Comparison of ENCODE assay signal across 7 mouse cellular contexts in genomic region chr7:19875948-19876682, GRCm38 (mm10). TPM values are rescaled to one million over a fixed set of nuclear protein-coding genes. Genes with fewer than 3 reads are reported as not detected.
A peak's percentile ranks its signal among the peaks of the same experiment; 100 is the strongest.
DNase-seq lines count a peak whose midpoint lies in the region; TF ChIP-seq lines count a peak whose summit lies in the region.

No protein-coding gene starts in this region.

- no peak overlapping the region for H3K27ac ChIP-seq in thymus, adult 2 months (ENCODE audit: control insufficient read depth, insufficient read depth, low read length)

- intact Hi-C loops in heart, postnatal 36 days (cut with DNase I) = no loop called here

- TF ChIP-seq POLR2A in thymus, adult 2 months (IDR thresholded peaks at IDR 0.05; ENCODE audit: control insufficient read depth, extremely low read depth, insufficient read depth, low read length, poor library complexity) = no peak

- H3K36me3 ChIP-seq in thymus, adult 2 months (ENCODE audit: control insufficient read depth, insufficient read depth, low read length) = no peaks in the 10 kb centered on the region

- no peak overlapping the region for H3K4me3 ChIP-seq in thymus, adult 2 months (ENCODE audit: control insufficient read depth, insufficient read depth, low read length)

- H3K4me1 ChIP-seq in thymus, adult 2 months (replicated peaks; ENCODE audit: control insufficient read depth, insufficient read depth, low read length) = peaks cover 18% of the 10 kb centered on the region

- 38% methylated on average over 13 of the region's 13 CpGs for WGBS in thymus, adult 2 months

- H3K27me3 ChIP-seq in thymus, adult 2 months (ENCODE audit: control insufficient read depth, insufficient read depth, low read length) = no peaks in the 10 kb centered on the region

- peak; percentile 53 for DNase-seq in thymus, adult 2 months
- no peak for DNase-seq in thymus, adult 18-20 months
- DNase-seq in brain, adult 2 months (ENCODE audit: low read depth, low spot score) = peak; percentile 54
- DNase-seq in heart, postnatal 36 days = peak; percentile 49 to 52
- peak; percentile 52 to 74 for DNase-seq in kidney, postnatal 36 days
- peak; percentile 71 for DNase-seq in lung, postnatal 10 days
- peak; percentile 71 for DNase-seq in retina, embryonic 14.5 days (ENCODE audit: low spot score)

- TF ChIP-seq CTCF in thymus, adult 2 months (IDR thresholded peaks at IDR 0.05; ENCODE audit: borderline replicate concordance, control insufficient read depth, extremely low read depth, insufficient read depth, low read length, poor library complexity) = peak; percentile 16; the same call in 1 of the 2 replicates

RNA-seq across cellular contexts. Expression of gene Ceacam19, which starts 11.7 kb away (rescaled TPM):
- polyA plus RNA-seq in thymus, adult 2 months (2012; rRNA removed) = 0.30 and 0.36 TPM in 2 replicates
- total RNA-seq in heart, postnatal 36 days (2021) = not detected

RNA-seq across cellular contexts. Expression of gene Ceacam16, which starts 15.0 kb away (rescaled TPM):
- 3.3 and 3.9 TPM in 2 replicates for polyA plus RNA-seq in thymus, adult 2 months (2012; rRNA removed)
- under 1 TPM in 1 of 2 experiments, not detected in 1; 0.69 TPM for total RNA-seq in heart, postnatal 36 days (2021)

RNA-seq across cellular contexts. Expression of gene Gm19345, which starts 24.3 kb away (rescaled TPM):
- 0.36 and 0.57 TPM in 2 replicates for polyA plus RNA-seq in thymus, adult 2 months (2012; rRNA removed)
- not detected for total RNA-seq in heart, postnatal 36 days (2021)

RNA-seq across cellular contexts. Expression of gene Pvr, which starts 44.8 kb away (rescaled TPM):
- polyA plus RNA-seq in thymus, adult 2 months (2012; rRNA removed) = 74.9 and 82.4 TPM in 2 replicates
- total RNA-seq in heart, postnatal 36 days (2021) = 10 to 100 TPM; 19.8 to 25.0 TPM

RNA-seq across cellular contexts. Expression of gene Bcl3, which starts 53.5 kb away (rescaled TPM):
- polyA plus RNA-seq in thymus, adult 2 months (2012; rRNA removed) = 54.4 and 67.2 TPM in 2 replicates
- total RNA-seq in heart, postnatal 36 days (2021) = 1 to 10 TPM; 3.5 TPM

Comparison
In these comparisons a context has a peak if more than half of its experiments do, and no peak if none do; other contexts are left out.
1. DNase-seq: peak in thymus, adult 2 months (single experiment), brain, adult 2 months (single experiment), heart, postnatal 36 days (2 of 2), kidney, postnatal 36 days (2 of 2), lung, postnatal 10 days (single experiment) and retina, embryonic 14.5 days (single experiment); none in thymus, adult 18-20 months (0 of 2).